In genomic region chr10:88318179-88318578, GRCm38 (mm10) we compare ENCODE assay signal across 16 mouse cellular contexts.
"Had no signal": no experiment of that assay in that cellular context is flagged by ENCODE, and none has a peak within 500 bp of the region (broad histone marks: within the 10 kb centered on the region; RNA-seq: fewer than 3 reads in every experiment).

No protein-coding gene starts in this region.

- H3K27me3 ChIP-seq: lung, embryonic 15.5 days; midbrain, embryonic 13.5 days; midbrain, embryonic 15.5 days; neural tube, embryonic 12.5 days had no signal

- ATAC-seq: lung, postnatal 0 days; midbrain, embryonic 13.5 days; midbrain, embryonic 15.5 days had no signal

- H3K9ac ChIP-seq: liver, embryonic 14.5 days; lung, embryonic 15.5 days; midbrain, embryonic 13.5 days; midbrain, embryonic 15.5 days; neural tube, embryonic 12.5 days had no signal

- H3K4me2 ChIP-seq: lung, embryonic 15.5 days; midbrain, embryonic 11.5 days; midbrain, embryonic 13.5 days; midbrain, embryonic 15.5 days; neural tube, embryonic 12.5 days had no signal

- DNase-seq: lung, adult 2 months; lung, postnatal 14 days; lung, postnatal 36 days; right cerebral cortex, postnatal 14 days; thymus, adult 18-20 months; thymus, postnatal 14 days; thymus, postnatal 36 days had no signal

- H3K4me3 ChIP-seq: lung, embryonic 15.5 days; megakaryocyte, embryonic 14.5 days; midbrain, embryonic 13.5 days; midbrain, embryonic 15.5 days; neural tube, embryonic 12.5 days had no signal

- H3K36me3 ChIP-seq: lung, embryonic 15.5 days; midbrain, embryonic 13.5 days; midbrain, embryonic 15.5 days; neural tube, embryonic 12.5 days had no signal

- H3K9me3 ChIP-seq: lung, embryonic 15.5 days; megakaryocyte, embryonic 14.5 days; midbrain, embryonic 13.5 days; midbrain, embryonic 15.5 days; neural tube, embryonic 12.5 days had no signal

- H3K4me1 ChIP-seq: megakaryocyte, embryonic 14.5 days; midbrain, embryonic 13.5 days; midbrain, embryonic 15.5 days; neural tube, embryonic 12.5 days had no signal

- H3K27ac ChIP-seq: liver, embryonic 14.5 days; lung, embryonic 15.5 days; macrophage; midbrain, embryonic 13.5 days; midbrain, embryonic 15.5 days; neural tube, embryonic 12.5 days had no signal
